Mouse (Mus musculus) midbrain, embryonic 11.5 days (tissue): ENCODE results near the gene Ttc38. TPM values are rescaled to one million over a fixed set of nuclear protein-coding genes. Genes with fewer than 3 reads are reported as not detected.
"Not testable (repeated sequence)": the region's sequence is repeated elsewhere in the genome, so short reads cannot be mapped to it uniquely, and the experiment has no call there.

ENCODE experiments used
- ATAC-seq: fragments of 200-750 bp; cut with Nextera tagmentation; 2 replicates; pipeline ENCODE4 v1.8.0; 2017; ENCODE audit warnings: moderate TSS enrichment, moderate library complexity; ENCODE audit not compliant: low FRiP score
- DNase-seq: peaks from one replicate; pipeline ENCODE4 v3.0.0; 2015; ENCODE audit warnings: low spot score; ENCODE audit errors: missing footprints
- H3K27ac ChIP-seq: fragments of 300-500 bp; sonication (generic); 2 replicates; pipeline ENCODE4 v1.5.1; 2014; ENCODE audit warnings: low read depth, low read length
- H3K27me3 ChIP-seq: fragments of 300-500 bp; sonication (generic); 2 replicates; pipeline ENCODE4 v1.6.1; 2014; ENCODE audit warnings: mild to moderate bottlenecking, low read length, moderate library complexity, mixed read lengths; ENCODE audit not compliant: control insufficient read depth, insufficient read depth
- H3K36me3 ChIP-seq: fragments of 300-500 bp; sonication (generic); 2 replicates; pipeline ENCODE4 v1.6.1; 2014; ENCODE audit warnings: mild to moderate bottlenecking, low read length, moderate library complexity, mixed read lengths; ENCODE audit not compliant: control insufficient read depth, insufficient read depth
- H3K4me1 ChIP-seq: fragments of 300-500 bp; sonication (generic); 2 replicates; pipeline ENCODE4 v1.6.1; 2014; ENCODE audit warnings: low read length; ENCODE audit not compliant: control insufficient read depth, insufficient read depth
- H3K4me2 ChIP-seq: fragments of 300-500 bp; sonication (generic); 2 replicates; pipeline ENCODE4 v1.6.1; 2014; ENCODE audit warnings: mild to moderate bottlenecking, moderate library complexity
- H3K4me3 ChIP-seq: fragments of 300-500 bp; sonication (generic); 2 replicates; pipeline ENCODE4 v1.5.1; 2014; ENCODE audit warnings: low read depth, low read length
- H3K9ac ChIP-seq: fragments of 300-500 bp; sonication (generic); 2 replicates; pipeline ENCODE4 v1.6.1; 2014; ENCODE audit warnings: low read length
- H3K9me3 ChIP-seq: fragments of 300-500 bp; sonication (generic); 2 replicates; pipeline ENCODE4 v1.6.1; 2016; ENCODE audit warnings: low read length; ENCODE audit not compliant: control insufficient read depth
- WGBS: fragments of 180-500 bp; shearing (Covaris S2); extraction: QIAGEN DNeasy Blood & Tissue Kit; methylation state at CpG from one replicate; pipeline ENCODE4 v1.1.7; 2014; 5-methylcytosine and 5-hydroxymethylcytosine counted together
- polyA plus RNA-seq: library from polyadenylated mRNA; unstranded; fragments of >200 nt; fragmentation: Nextera tagmentation; extraction: Ambion mirVana; gene quantifications from 2 replicates; pipeline ENCODE4 v1.2.1, GENCODE M21; 2014

The Ttc38 gene
- polyA plus RNA-seq, 1 experiment from 2014 or later: 1.9 TPM

DNA sequence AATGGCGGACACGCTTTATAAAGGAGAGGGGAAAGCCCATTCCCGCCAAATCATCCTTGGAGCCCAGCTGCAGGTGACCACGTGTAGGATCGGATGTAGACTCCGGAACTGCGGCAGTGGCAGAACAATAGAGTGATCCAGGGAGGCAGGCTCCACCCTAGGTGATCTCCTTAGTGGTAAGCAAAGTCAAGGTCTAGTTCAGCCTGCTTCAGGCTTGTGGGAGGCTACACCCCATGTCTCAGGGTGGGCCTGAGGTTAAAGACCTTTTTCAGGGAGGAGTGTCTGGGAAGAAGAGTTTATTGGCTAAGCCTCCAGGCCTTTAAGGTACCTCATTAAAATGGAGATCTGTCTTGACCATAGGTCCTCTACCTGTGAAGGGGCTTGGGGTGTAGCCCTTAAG is 33.8 kb downstream of the Ttc38 start:
- not testable (repeated sequence) for ATAC-seq, H3K4me1 ChIP-seq, DNase-seq, H3K4me2 ChIP-seq, H3K9me3 ChIP-seq, H3K27ac ChIP-seq, H3K27me3 ChIP-seq, H3K4me3 ChIP-seq, H3K9ac ChIP-seq
- WGBS: 91% methylated on average over 7 of the region's 7 CpGs
- H3K36me3 ChIP-seq: peaks cover 31% of the 10 kb centered on the region

DNA sequence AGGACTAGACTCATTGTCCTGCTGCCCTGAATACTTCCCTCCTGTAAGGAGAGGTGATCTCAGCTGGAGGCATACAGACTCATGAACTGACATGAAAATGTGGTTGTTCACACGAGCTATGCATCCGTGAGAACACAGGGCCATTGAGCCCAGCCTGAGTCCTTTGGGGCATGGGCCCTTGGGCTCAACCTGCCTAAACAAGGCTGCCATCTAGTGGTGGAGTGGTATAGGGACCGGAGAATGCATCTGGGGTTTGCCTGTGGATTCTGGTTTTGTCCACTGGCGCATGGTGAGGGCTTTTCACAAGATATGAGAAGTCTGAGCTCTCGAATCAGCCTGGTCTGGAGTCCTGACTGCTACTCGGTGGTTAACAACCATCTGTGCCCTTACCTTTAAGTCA is 35.6 kb downstream of the Ttc38 start:
- DNase-seq (peak; percentile 91), ATAC-seq (peak; percentile 24; the same call in 1 of the 2 replicates)
- 70% methylated on average over 6 of the region's 6 CpGs for WGBS
- Histone ChIP-seq H3K27me3 (no peaks in the 10 kb centered on the region), H3K36me3 (peaks cover 38% of the 10 kb centered on the region), H3K4me3 (no peak overlapping the region), H3K4me1 (no peaks in the 10 kb centered on the region), H3K4me2 (no peak overlapping the region), H3K9ac (no peak overlapping the region), H3K27ac (no peak overlapping the region), H3K9me3 (no peaks in the 10 kb centered on the region)

DNA sequence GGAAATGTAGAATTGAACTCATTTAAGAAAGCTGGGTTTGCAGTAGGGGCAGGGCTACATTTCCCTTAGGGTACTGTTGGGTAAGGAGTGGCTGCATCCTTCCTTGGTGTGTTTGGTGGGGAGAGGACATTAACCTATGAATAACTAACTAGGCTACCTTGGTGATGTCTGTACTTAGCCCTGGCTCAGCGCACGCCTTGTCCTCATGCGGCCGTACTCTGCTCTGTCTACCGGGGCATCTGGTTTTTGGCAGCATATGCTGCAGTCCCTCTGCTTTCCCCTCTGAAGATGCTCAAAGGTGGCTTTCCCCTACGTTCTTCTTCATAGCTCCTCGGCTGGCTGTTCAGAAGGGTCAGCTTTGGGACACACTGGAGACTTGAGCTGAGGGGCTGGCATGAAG is 45.2 kb downstream of the Ttc38 start:
- WGBS: 91% methylated on average over 7 of the region's 7 CpGs
- Histone ChIP-seq H3K27me3 (no peaks in the 10 kb centered on the region), H3K9me3 (no peaks in the 10 kb centered on the region), H3K4me3 (no peak overlapping the region), H3K27ac (no peak overlapping the region), H3K4me2 (no peak overlapping the region), H3K9ac (no peak overlapping the region), H3K36me3 (peaks cover 22% of the 10 kb centered on the region), H3K4me1 (peaks cover 7% of the 10 kb centered on the region; the same call in 1 of the 2 replicates)
- no peak for ATAC-seq
- DNase-seq: no peak

DNA sequence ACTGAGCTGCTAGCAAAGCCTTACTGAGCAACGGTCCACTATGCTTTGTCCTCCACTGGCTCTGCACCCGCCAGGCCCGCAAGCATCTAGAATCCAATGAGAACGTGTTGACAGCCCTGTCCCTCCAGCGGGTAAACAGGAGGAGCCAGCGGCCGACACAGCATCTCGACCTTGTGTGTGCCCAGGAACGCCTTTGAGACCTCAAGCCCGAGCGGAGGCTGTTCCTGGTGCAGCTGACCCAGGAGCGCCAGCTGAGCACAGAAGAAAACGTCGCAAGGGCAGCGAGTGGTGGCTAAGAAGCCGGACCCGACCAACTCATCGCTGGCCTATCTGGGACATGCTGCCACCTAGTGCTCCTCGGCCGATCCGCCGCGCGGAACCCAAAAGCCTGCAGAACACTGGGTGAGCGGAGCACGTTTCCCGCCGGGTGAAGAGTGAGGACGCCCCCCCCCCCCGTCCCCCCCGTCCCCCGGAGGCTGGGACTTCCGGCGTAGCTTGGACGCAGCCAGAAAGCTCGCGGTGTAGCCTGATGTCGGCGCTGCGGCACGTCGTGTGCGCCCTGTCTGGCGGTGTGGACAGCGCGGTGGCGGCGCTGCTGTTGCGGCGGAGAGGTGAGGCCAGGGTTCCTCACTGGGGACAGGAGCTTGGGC is 46.9 kb downstream of the Ttc38 start, which contains the start of gene Trmu:
Trmu (plus strand) TSS at position 465 of the 650 bp plus-strand sequence.
- Histone ChIP-seq H3K4me2 (peak within 1 kb of the TSS; percentile 77), H3K27me3 (no peaks in the 10 kb centered on the region), H3K36me3 (peaks cover 21% of the 10 kb centered on the region), H3K27ac (peak within 1 kb of the TSS; percentile 41), H3K4me1 (peaks cover 7% of the 10 kb centered on the region; the same call in 1 of the 2 replicates), H3K9ac (peak within 1 kb of the TSS; percentile 84), H3K4me3 (peak within 1 kb of the TSS; percentile 62), H3K9me3 (no peaks in the 10 kb centered on the region)
- ATAC-seq (peak; percentile 95), DNase-seq (peak; percentile 98)
- WGBS: under 1% methylated on average over 50 of the region's 50 CpGs

DNA sequence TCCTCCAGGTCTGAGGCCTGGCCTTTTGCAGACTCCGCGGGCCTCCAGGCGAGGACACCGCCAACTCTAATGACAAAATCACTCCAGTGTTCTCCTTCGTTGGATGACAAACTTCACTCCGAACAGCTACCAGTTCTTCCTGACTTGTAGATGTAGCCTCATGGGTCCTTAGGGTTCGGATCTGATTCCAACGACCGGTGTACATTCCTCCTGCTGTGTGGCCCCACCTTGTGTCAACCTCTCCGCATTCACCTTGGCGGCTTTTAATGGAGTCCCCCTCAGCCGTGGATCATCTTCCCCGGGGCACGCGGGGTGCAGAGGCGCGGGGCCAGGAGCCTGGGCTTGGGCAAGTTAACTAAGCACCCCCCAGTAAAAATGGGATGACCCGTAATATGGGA is 47.4 kb downstream of the Ttc38 start:
- 2% methylated on average over 18 of the region's 18 CpGs for WGBS
- ATAC-seq: peak; percentile 39
- peaks cover 21% of the 10 kb centered on the region for H3K36me3 ChIP-seq

DNA sequence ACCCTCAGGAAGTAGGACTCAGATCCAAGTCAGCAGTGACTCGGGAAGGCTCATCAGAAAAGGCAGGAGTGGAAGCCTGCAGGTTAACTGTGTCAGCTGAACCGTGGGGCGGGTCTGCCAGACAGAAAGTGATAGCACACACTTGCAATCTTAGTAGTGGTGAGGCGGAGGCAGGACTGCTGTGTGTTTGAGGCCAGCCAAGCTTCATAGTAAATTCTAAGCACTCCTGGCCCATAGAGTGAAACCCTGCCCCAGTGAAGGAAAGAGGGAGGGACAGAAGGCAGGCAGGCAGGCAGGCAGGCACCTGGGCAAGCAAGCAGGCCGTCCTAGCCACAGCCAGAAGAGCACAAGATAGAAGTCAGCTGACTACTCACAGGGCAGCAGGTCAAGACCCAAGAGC is 53.5 kb downstream of the Ttc38 start:
- Histone ChIP-seq H3K27ac (no peak overlapping the region), H3K27me3 (no peaks in the 10 kb centered on the region), H3K9ac (no peak overlapping the region), H3K9me3 (no peaks in the 10 kb centered on the region), H3K4me1 (no peaks in the 10 kb centered on the region), H3K4me3 (no peak overlapping the region), H3K4me2 (no peak overlapping the region), H3K36me3 (peaks cover 15% of the 10 kb centered on the region)
- DNase-seq (no peak), ATAC-seq (no peak)
- 86% methylated on average over 5 of the region's 5 CpGs for WGBS

More for the DNA sequence above, 47.4 kb downstream of the Ttc38 start:
- H3K27ac ChIP-seq: peak overlapping the region; percentile 17; the same call in 1 of the 2 replicates
- H3K4me3 ChIP-seq: peak overlapping the region; percentile 62
- peak overlapping the region; percentile 84 for H3K9ac ChIP-seq
- peaks cover 7% of the 10 kb centered on the region; the same call in 1 of the 2 replicates for H3K4me1 ChIP-seq
- no peaks in the 10 kb centered on the region for H3K27me3 ChIP-seq
- H3K4me2 ChIP-seq: peak overlapping the region; percentile 77
- DNase-seq: no peak
- no peaks in the 10 kb centered on the region for H3K9me3 ChIP-seq

DNA sequence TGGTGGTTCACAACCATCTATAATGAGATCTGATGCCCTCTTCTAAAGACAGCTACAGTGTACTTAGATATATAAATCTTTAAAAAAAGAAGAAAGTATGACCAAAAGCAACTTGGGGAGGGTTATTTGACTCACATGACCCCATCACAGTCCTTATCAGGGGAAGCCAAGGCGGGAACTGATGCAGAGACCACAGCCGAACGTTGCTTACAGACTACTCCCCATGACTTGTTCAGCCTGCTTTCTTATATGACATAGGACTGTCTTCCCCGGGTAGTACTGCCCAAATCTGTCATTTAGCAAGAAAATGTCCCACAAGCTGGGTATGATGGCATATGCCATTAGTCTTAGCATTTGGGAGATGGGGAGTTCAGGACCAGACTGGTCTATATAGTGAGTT is 57.1 kb downstream of the Ttc38 start:
- DNase-seq (no peak), ATAC-seq (no peak)
- H3K4me1 ChIP-seq: no peaks in the 10 kb centered on the region
- H3K36me3 ChIP-seq: peaks cover 19% of the 10 kb centered on the region
- H3K27me3 ChIP-seq: no peaks in the 10 kb centered on the region
- no peak overlapping the region for H3K27ac ChIP-seq
- WGBS: 87% methylated on average over 4 of the region's 4 CpGs
- H3K9ac ChIP-seq: no peak overlapping the region
- no peak overlapping the region for H3K4me3 ChIP-seq
- no peaks in the 10 kb centered on the region for H3K9me3 ChIP-seq
- H3K4me2 ChIP-seq: no peak overlapping the region

DNA sequence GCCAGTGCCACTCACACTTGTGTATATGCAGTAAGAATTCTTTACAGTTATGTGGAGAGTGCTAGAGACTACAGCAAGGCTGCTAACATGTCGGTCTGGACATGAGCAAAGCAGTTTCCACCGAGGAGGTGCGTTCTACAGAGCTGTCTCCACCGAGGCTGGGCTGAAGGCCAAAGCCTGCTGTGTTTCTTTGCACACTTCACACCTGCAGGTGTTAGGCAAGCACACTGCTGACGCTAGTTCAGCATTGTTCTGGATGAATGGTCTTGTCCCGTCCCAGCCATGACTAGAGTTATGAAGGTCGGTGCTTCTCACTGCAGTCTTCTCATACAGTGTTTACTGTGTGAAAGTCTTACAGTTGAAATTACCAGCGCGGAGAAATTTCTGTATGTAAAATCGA is 59.9 kb downstream of the Ttc38 start:
- H3K4me2 ChIP-seq: no peak overlapping the region
- no peaks in the 10 kb centered on the region for H3K4me1 ChIP-seq
- WGBS: 90% methylated on average over 10 of the region's 10 CpGs
- DNase-seq: no peak
- no peak overlapping the region for H3K4me3 ChIP-seq
- no peak for ATAC-seq
- H3K9me3 ChIP-seq: no peaks in the 10 kb centered on the region
- no peaks in the 10 kb centered on the region for H3K27me3 ChIP-seq
- H3K9ac ChIP-seq: no peak overlapping the region
- H3K27ac ChIP-seq: no peak overlapping the region
- peaks cover 17% of the 10 kb centered on the region for H3K36me3 ChIP-seq

DNA sequence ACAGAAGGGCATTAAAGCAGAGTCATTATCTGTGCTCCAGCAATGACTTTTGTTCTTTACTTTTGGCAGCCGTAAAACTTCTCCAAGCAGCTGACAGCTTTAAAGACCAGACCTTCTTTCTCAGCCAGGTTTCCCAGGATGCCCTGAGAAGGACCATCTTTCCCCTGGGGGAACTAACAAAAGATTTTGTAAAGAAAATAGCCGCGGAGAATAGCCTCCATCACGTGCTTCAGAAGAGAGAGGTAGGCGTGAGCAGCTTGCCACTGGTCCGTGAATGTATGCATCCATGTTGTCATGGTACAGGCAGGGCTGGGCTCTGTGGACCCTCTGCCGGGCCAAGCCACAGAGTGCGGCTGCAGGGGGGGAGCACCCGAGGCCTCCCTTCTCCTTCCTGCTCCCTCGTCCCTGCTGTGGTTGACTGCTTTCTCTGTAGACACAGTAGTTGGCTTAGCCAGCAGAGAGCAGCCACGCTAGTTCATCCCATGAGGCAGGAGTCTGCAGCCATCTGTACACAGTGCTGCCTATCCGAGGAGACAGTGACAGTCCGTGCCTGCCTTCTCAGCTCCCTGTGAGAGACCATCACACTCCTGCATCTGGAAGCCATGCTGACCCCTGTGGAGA is 60.5 kb downstream of the Ttc38 start:
- Histone ChIP-seq H3K9me3 (no peaks in the 10 kb centered on the region), H3K9ac (no peak overlapping the region), H3K4me1 (no peaks in the 10 kb centered on the region), H3K4me2 (no peak overlapping the region), H3K27me3 (no peaks in the 10 kb centered on the region), H3K27ac (no peak overlapping the region), H3K36me3 (peaks cover 22% of the 10 kb centered on the region), H3K4me3 (no peak overlapping the region)
- WGBS: 80% methylated on average over 13 of the region's 13 CpGs
- ATAC-seq: no peak
- no peak for DNase-seq
